In the genomic region with DNA sequence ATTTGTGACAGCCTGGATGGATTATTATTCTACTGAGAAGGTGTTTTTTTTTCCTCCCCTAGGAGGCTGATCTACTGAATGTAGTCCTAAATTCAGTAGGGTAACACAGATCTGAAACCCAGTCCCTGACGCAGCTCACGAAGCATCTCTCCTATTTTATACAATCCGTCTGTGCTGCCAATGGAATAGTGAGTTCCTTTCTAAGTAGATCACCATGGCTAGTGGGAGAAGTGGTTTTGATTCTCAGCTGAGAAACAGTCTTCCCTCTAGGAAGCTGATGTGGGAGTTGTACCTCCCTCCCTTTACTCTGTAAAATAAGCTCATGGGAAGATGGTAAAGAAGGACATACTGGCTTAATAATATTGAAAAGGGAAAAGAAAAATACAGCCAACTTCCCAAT, we compare ENCODE assay signal across 26 mouse cellular contexts.
A peak's percentile ranks its signal among the peaks of the same experiment; 100 is the strongest.
DNase-seq lines count a peak whose midpoint lies in the region; ATAC-seq and TF ChIP-seq lines count a peak whose summit lies in the region.
"Had no signal": no experiment of that assay in that cellular context is flagged by ENCODE, and none has a peak within 500 bp of the region (broad histone marks: within the 10 kb centered on the region; RNA-seq: fewer than 3 reads in every experiment).

No protein-coding gene starts in this region.

- H3K9me3 ChIP-seq in stomach, embryonic 16.5 days (replicated peaks; ENCODE audit: control insufficient read depth, low read length): no peaks in the 10 kb centered on the region
- no peaks in the 10 kb centered on the region for H3K9me3 ChIP-seq in stomach, postnatal 0 days (ENCODE audit: control insufficient read depth, low read length)
- H3K9me3 ChIP-seq: embryonic facial prominence, embryonic 12.5 days; embryonic facial prominence, embryonic 15.5 days; heart, embryonic 10.5 days; heart, embryonic 13.5 days had no signal

- DNase-seq in left cerebral cortex, adult 2 months (ENCODE audit: extremely low spot score in 1 of 2, low spot score in 2 of 2): no peak
- no peak for DNase-seq in left cerebral cortex, adult 9 months (ENCODE audit: low spot score in 2 of 2)
- no peak for DNase-seq in stomach, postnatal 0 days (ENCODE audit: low spot score)
- DNase-seq in telencephalon, adult 2 months (ENCODE audit: low read depth, low spot score): peak; percentile 22
- no peak for DNase-seq in cerebellum, postnatal 4 days (ENCODE audit: low spot score in 2 of 2)
- DNase-seq: adrenal gland, adult 2 months; adrenal gland, postnatal 14 days; cerebellum, adult 11-12 months; cerebellum, adult 8-10 months; cerebellum, postnatal 10 days; cerebellum, postnatal 36 days; forebrain, postnatal 0 days; gastrocnemius, postnatal 10 days; gastrocnemius, postnatal 36 days; heart, adult 2 months; heart, postnatal 14 days; heart, postnatal 4 days had no signal

- intact Hi-C loops in left cerebral cortex, adult 2 months (cut with DNase I): no loop called here

- H3K4me2 ChIP-seq in stomach, embryonic 16.5 days (ENCODE audit: low read depth, low read length): no peak overlapping the region
- H3K4me2 ChIP-seq in stomach, postnatal 0 days (replicated peaks; ENCODE audit: low read depth): no peak overlapping the region
- H3K4me2 ChIP-seq: embryonic facial prominence, embryonic 12.5 days; embryonic facial prominence, embryonic 15.5 days; heart, embryonic 13.5 days had no signal

- no peak; the same call in 1 of the 2 replicates for TF ChIP-seq CTCF in left cerebral cortex, adult 2 months (IDR thresholded peaks at IDR 0.05)
- no peak for TF ChIP-seq CTCF in stomach, postnatal 0 days (IDR thresholded peaks at IDR 0.05; ENCODE audit: low read depth)

- H3K36me3 ChIP-seq in stomach, embryonic 16.5 days (ENCODE audit: control insufficient read depth, insufficient read depth, low read length): no peaks in the 10 kb centered on the region
- H3K36me3 ChIP-seq in stomach, postnatal 0 days (ENCODE audit: control insufficient read depth, insufficient read depth, low read length): no peaks in the 10 kb centered on the region
- H3K36me3 ChIP-seq: embryonic facial prominence, embryonic 12.5 days; embryonic facial prominence, embryonic 15.5 days; heart, embryonic 10.5 days; heart, embryonic 13.5 days had no signal

- 0 out of 2 replicates have a peak, but pooled peaks have one; percentile 7 for ATAC-seq in stomach, embryonic 16.5 days (ENCODE audit: insufficient read depth, low FRiP score)
- ATAC-seq in stomach, postnatal 0 days (ENCODE audit: low FRiP score, low TSS enrichment): no peak
- ATAC-seq: CD4-positive, CD25-positive, alpha-beta regulatory T cell, adult 4 months; forebrain, embryonic 14.5 days; forebrain, postnatal 0 days; hindbrain, postnatal 0 days had no signal

- H3K4me3 ChIP-seq in left cerebral cortex, adult 2 months: no peak overlapping the region
- no peak overlapping the region for H3K4me3 ChIP-seq in stomach, embryonic 16.5 days (replicated peaks; ENCODE audit: low read length)
- no peak overlapping the region for H3K4me3 ChIP-seq in stomach, postnatal 0 days (ENCODE audit: low read depth, low read length)
- H3K4me3 ChIP-seq: embryonic facial prominence, embryonic 12.5 days; embryonic facial prominence, embryonic 15.5 days; heart, adult 2 months; heart, embryonic 10.5 days; heart, embryonic 13.5 days had no signal

- H3K27me3 ChIP-seq in stomach, embryonic 16.5 days (ENCODE audit: control insufficient read depth, insufficient read depth, low read length): no peaks in the 10 kb centered on the region
- no peaks in the 10 kb centered on the region for H3K27me3 ChIP-seq in stomach, postnatal 0 days (ENCODE audit: control insufficient read depth, insufficient read depth, low read length)
- H3K27me3 ChIP-seq: embryonic facial prominence, embryonic 15.5 days; heart, embryonic 13.5 days had no signal

- no peak for TF ChIP-seq EP300 in stomach, postnatal 0 days (optimal IDR thresholded peaks at IDR 0.05)

- 47% methylated on average over 3 of the region's 3 CpGs for WGBS in stomach, embryonic 16.5 days
- WGBS in stomach, postnatal 0 days: 48% methylated on average over 3 of the region's 3 CpGs

- peaks cover 11% of the 10 kb centered on the region; the same call in 1 of the 2 replicates for H3K4me1 ChIP-seq in stomach, embryonic 16.5 days (ENCODE audit: control insufficient read depth, insufficient read depth, low read length)
- no peaks in the 10 kb centered on the region for H3K4me1 ChIP-seq in stomach, postnatal 0 days (replicated peaks; ENCODE audit: control insufficient read depth, insufficient read depth)

- H3K27ac ChIP-seq in left cerebral cortex, adult 2 months: peak overlapping the region; percentile 51; the same call in 1 of the 2 replicates
- H3K27ac ChIP-seq in stomach, embryonic 16.5 days (ENCODE audit: low read length): no peak overlapping the region
- H3K27ac ChIP-seq in stomach, postnatal 0 days (replicated peaks): no peak overlapping the region
- H3K27ac ChIP-seq: embryonic facial prominence, embryonic 12.5 days; embryonic facial prominence, embryonic 15.5 days; heart, adult 2 months; heart, embryonic 10.5 days; heart, embryonic 13.5 days; hindbrain, embryonic 14.5 days; hindbrain, postnatal 0 days had no signal

- no peak overlapping the region for H3K9ac ChIP-seq in stomach, embryonic 16.5 days (ENCODE audit: low read length)
- H3K9ac ChIP-seq in stomach, postnatal 0 days (ENCODE audit: low read length): no peak overlapping the region
- H3K9ac ChIP-seq: embryonic facial prominence, embryonic 12.5 days; embryonic facial prominence, embryonic 15.5 days; forebrain, postnatal 0 days; heart, embryonic 13.5 days had no signal
